Mouse (Mus musculus): ENCODE measurements around the gene Dcaf11. TPM values are rescaled to one million over a fixed set of nuclear protein-coding genes. Genes with fewer than 3 reads are reported as not detected.

Gene Dcaf11
- total and polyA plus RNA-seq, 3 experiments, result 24.3 to 37.9 TPM; not detected in 1

DNA sequence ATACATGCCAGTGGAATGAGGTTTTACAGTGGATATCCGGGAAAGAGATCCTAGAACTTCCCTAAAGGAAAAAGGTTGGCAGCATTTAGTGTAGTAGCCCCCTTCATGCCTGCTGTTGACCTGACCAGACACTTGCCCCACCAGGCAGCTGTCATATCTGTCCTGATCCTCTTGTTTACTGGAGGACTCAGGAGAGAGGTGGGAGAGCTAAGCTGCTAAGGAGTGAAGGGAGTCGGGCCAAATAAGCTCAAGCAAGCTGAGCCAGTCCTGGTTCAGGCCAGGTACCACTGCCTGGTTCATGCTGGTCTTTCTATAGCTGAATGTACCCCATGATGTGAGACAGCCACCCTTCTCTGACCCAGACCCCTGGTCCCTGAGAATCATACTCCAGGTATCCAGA lies 33.1 kb upstream of the Dcaf11 start:
- no peak for DNase-seq (ENCODE audit: low read depth, low spot score)
- Histone ChIP-seq H3K27me3 (ENCODE audit: control insufficient read depth in 1 of 2, insufficient read depth in 2 of 2, low read length in 2 of 2) (peaks cover 19 to 33% of the 10 kb centered on the region in 2 experiments), H3K36me3 (ENCODE audit: control insufficient read depth in 1 of 2, insufficient read depth in 2 of 2, low read length in 2 of 2) (no peaks in the 10 kb centered on the region), H3K79me2 (ENCODE audit: control insufficient read depth, insufficient read depth, low read length, poor library complexity) (no peaks in the 10 kb centered on the region), H3K27ac (ENCODE audit: control insufficient read depth, low read depth, low read length) (no peak overlapping the region), H3K4me1 (ENCODE audit: control insufficient read depth in 1 of 2, insufficient read depth in 2 of 2, low read length in 2 of 2) (no peaks in the 10 kb centered on the region), H3K4me3 (ENCODE audit: control insufficient read depth in 1 of 2, insufficient read depth in 1 of 2, low read depth in 2 of 2, low read length in 2 of 2) (no peak overlapping the region), H3K9me3 (replicated peaks; ENCODE audit: insufficient read depth, low read length) (no peaks in the 10 kb centered on the region), H3K9ac (ENCODE audit: control insufficient read depth, low read depth, low read length, poor library complexity, severe bottlenecking) (no peak overlapping the region)
- TF ChIP-seq SMC3 (IDR thresholded peaks at IDR 0.05; ENCODE audit: low read depth, low read length) (no peak), RCOR1 (IDR thresholded peaks at IDR 0.05; ENCODE audit: low read depth, low read length) (no peak), POLR2AphosphoS2 (IDR thresholded peaks at IDR 0.05; ENCODE audit: low read length) (no peak), TBP (IDR thresholded peaks at IDR 0.05; ENCODE audit: low read depth, low read length) (no peak), SIN3A (IDR thresholded peaks at IDR 0.05; ENCODE audit: low read length) (no peak), MXI1 (IDR thresholded peaks at IDR 0.05; ENCODE audit: low read depth, low read length) (no peak), CHD1 (IDR thresholded peaks at IDR 0.05; ENCODE audit: low read depth, low read length) (no peak), POLR2A (IDR thresholded peaks at IDR 0.05; ENCODE audit: control insufficient read depth in 1 of 2, insufficient read depth in 1 of 2, low read depth in 1 of 2, low read length in 2 of 2, poor library complexity in 1 of 2) (no peak), ZMIZ1 (IDR thresholded peaks at IDR 0.05; ENCODE audit: low read depth, low read length) (no peak), NRF1 (IDR thresholded peaks at IDR 0.05; ENCODE audit: insufficient read depth, low read depth, low read length, poor library complexity, severe bottlenecking) (no peak), E2F4 (IDR thresholded peaks at IDR 0.05; ENCODE audit: borderline replicate concordance, low read depth, low read length) (no peak), MAZ (IDR thresholded peaks at IDR 0.05; ENCODE audit: low read depth, low read length) (no peak), TCF12 (IDR thresholded peaks at IDR 0.05; ENCODE audit: low read depth, low read length) (no peak), HCFC1 (IDR thresholded peaks at IDR 0.05; ENCODE audit: low read depth, low read length) (no peak), USF2 (IDR thresholded peaks at IDR 0.05; ENCODE audit: borderline replicate concordance in 1 of 2, insufficient read depth in 1 of 2, low read depth in 1 of 2, low read length in 2 of 2) (no peak), CTCF (IDR thresholded peaks at IDR 0.05 in 2 of 3, conservative IDR thresholded peaks at IDR 0.05 in 1 of 3; ENCODE audit: control insufficient read depth in 1 of 3, insufficient read depth in 1 of 3, low read depth in 2 of 3, low read length in 3 of 3, poor library complexity in 1 of 3, severe bottlenecking in 1 of 3) (no peak), GABPA (IDR thresholded peaks at IDR 0.05; ENCODE audit: low read depth, low read length) (no peak), ETS1 (IDR thresholded peaks at IDR 0.05; ENCODE audit: low read depth, low read length) (no peak)

DNA sequence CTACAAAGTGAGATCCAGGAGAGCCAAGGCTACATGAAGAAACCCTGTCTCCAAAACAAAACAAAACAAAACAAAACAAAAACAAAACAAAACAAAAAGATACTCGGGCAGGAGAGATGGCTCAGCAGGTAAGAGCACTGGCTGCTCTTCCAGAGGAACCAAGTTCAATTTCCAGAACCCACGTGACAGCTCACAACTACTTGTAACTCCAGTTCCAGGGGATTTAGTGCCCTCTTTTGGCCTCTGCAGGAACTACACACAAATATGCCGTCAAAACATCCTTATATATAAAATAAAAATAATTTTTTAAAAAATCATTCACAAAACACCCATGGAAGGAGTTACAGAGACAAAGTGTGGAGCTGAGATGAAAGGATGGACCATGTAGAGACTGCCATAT lies 31.9 kb upstream of the Dcaf11 start:
- no peaks in the 10 kb centered on the region for H3K4me1 ChIP-seq (ENCODE audit: control insufficient read depth in 1 of 2, insufficient read depth in 2 of 2, low read length in 2 of 2)
- no peak overlapping the region for H3K4me3 ChIP-seq (ENCODE audit: control insufficient read depth in 1 of 2, insufficient read depth in 1 of 2, low read depth in 2 of 2, low read length in 2 of 2)
- H3K36me3 ChIP-seq (ENCODE audit: control insufficient read depth in 1 of 2, insufficient read depth in 2 of 2, low read length in 2 of 2), result no peaks in the 10 kb centered on the region
- H3K27me3 ChIP-seq (ENCODE audit: control insufficient read depth in 1 of 2, insufficient read depth in 2 of 2, low read length in 2 of 2), result peaks cover 19 to 33% of the 10 kb centered on the region in 2 experiments
- H3K79me2 ChIP-seq (ENCODE audit: control insufficient read depth, insufficient read depth, low read length, poor library complexity), result no peaks in the 10 kb centered on the region
- H3K27ac ChIP-seq (ENCODE audit: control insufficient read depth, low read depth, low read length), result no peak overlapping the region
- DNase-seq (ENCODE audit: low read depth, low spot score), result peak; percentile 86
- H3K9me3 ChIP-seq (replicated peaks; ENCODE audit: insufficient read depth, low read length), result no peaks in the 10 kb centered on the region
- no peak overlapping the region for H3K9ac ChIP-seq (ENCODE audit: control insufficient read depth, low read depth, low read length, poor library complexity, severe bottlenecking)
- TF ChIP-seq POLR2AphosphoS5 (IDR thresholded peaks at IDR 0.05; ENCODE audit: borderline replicate concordance, low read depth, low read length) (no peak), SMC3 (IDR thresholded peaks at IDR 0.05; ENCODE audit: low read depth, low read length) (peak; percentile 62), MAX (IDR thresholded peaks at IDR 0.05; ENCODE audit: low read length) (peak; percentile 71), TAL1 (IDR thresholded peaks at IDR 0.05; ENCODE audit: low read length) (no peak), ELF1 (IDR thresholded peaks at IDR 0.05; ENCODE audit: low read depth, low read length) (no peak), MAZ (IDR thresholded peaks at IDR 0.05; ENCODE audit: low read depth, low read length) (no peak), NRF1 (IDR thresholded peaks at IDR 0.05; ENCODE audit: insufficient read depth, low read depth, low read length, poor library complexity, severe bottlenecking) (no peak), SIN3A (IDR thresholded peaks at IDR 0.05; ENCODE audit: low read length) (0 out of 2 replicates have a peak, but pooled peaks have one; percentile 33), POLR2A (IDR thresholded peaks at IDR 0.05; ENCODE audit: control insufficient read depth in 1 of 2, insufficient read depth in 1 of 2, low read depth in 1 of 2, low read length in 2 of 2, poor library complexity in 1 of 2) (no peak), CHD2 (IDR thresholded peaks at IDR 0.05; ENCODE audit: low read length) (no peak), E2F4 (IDR thresholded peaks at IDR 0.05; ENCODE audit: borderline replicate concordance, low read depth, low read length) (no peak), GATA1 (IDR thresholded peaks at IDR 0.05; ENCODE audit: low read depth, low read length) (no peak), RAD21 (IDR thresholded peaks at IDR 0.05; ENCODE audit: low read depth, low read length) (peak; percentile 77), USF2 (IDR thresholded peaks at IDR 0.05; ENCODE audit: borderline replicate concordance in 1 of 2, insufficient read depth in 1 of 2, low read depth in 1 of 2, low read length in 2 of 2) (peak; percentile 29 to 77; a peak in 2 of 4 replicates), TCF12 (IDR thresholded peaks at IDR 0.05; ENCODE audit: low read depth, low read length) (no peak), USF1 (IDR thresholded peaks at IDR 0.05; ENCODE audit: low read depth, low read length) (peak; percentile 93), MYB (IDR thresholded peaks at IDR 0.05; ENCODE audit: low read depth, low read length) (no peak), MEF2A (IDR thresholded peaks at IDR 0.05; ENCODE audit: extremely low read depth, insufficient replicate concordance, low read depth, low read length, poor library complexity, severe bottlenecking) (no peak), BHLHE40 (IDR thresholded peaks at IDR 0.05; ENCODE audit: borderline replicate concordance, low read depth, low read length) (no peak), ETS1 (IDR thresholded peaks at IDR 0.05; ENCODE audit: low read depth, low read length) (no peak), MXI1 (IDR thresholded peaks at IDR 0.05; ENCODE audit: low read depth, low read length) (no peak), CTCF (IDR thresholded peaks at IDR 0.05 in 2 of 3, conservative IDR thresholded peaks at IDR 0.05 in 1 of 3; ENCODE audit: control insufficient read depth in 1 of 3, insufficient read depth in 1 of 3, low read depth in 2 of 3, low read length in 3 of 3, poor library complexity in 1 of 3, severe bottlenecking in 1 of 3) (peak; percentile 47 to 73 (median 54))

Data from MEL (cell line).